Mouse (Mus musculus) megakaryocyte, adult 5-6 weeks (primary cell): Measurements from ENCODE around the gene Dpy19l1. TPM values are rescaled to one million over a fixed set of nuclear protein-coding genes. Genes with fewer than 3 reads are reported as not detected.

Experiments
- ATAC-seq: 2 replicates; pipeline ENCODE4 v1.8.0; 2016; ENCODE audit warnings: mild to moderate bottlenecking, inconsistent platforms; ENCODE audit not compliant: poor library complexity, severe bottlenecking
- total RNA-seq, 2 experiments: library from RNA; stranded (forward) in 1 of 2; stranded (reverse) in 1 of 2; fragments of 153-499, 151-499 nt in 1 of 2; fragments of 221-1000, 200-1000 nt in 1 of 2; gene quantifications; 2 replicates each; pipeline versions ENCODE4 v1.2.3 to v1.2.4; 2015 to 2017

Dpy19l1 gene
- total RNA-seq, 2 experiments from 2014 or later, result 75.6 to 98.4 TPM

DNA sequence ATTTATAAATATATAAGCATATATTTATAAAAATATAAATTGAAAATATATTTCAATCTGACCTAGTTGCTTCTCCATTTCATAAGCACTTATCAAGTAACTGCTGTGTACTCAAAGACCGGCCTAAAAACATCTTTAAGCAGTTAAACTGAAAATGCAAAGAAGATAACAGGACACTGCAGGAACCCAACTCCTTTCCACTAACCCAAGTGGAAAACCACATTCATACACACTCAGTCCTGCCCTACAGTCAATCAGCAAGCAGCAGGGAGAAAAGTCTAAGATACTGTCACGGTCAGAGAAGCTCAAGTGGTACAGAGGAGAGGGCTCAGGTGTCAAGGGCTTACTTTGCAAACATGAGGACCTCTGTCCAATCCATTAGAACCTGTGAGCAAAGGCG is 30.4 kb downstream of the Dpy19l1 start:
- ATAC-seq, result no peak

DNA sequence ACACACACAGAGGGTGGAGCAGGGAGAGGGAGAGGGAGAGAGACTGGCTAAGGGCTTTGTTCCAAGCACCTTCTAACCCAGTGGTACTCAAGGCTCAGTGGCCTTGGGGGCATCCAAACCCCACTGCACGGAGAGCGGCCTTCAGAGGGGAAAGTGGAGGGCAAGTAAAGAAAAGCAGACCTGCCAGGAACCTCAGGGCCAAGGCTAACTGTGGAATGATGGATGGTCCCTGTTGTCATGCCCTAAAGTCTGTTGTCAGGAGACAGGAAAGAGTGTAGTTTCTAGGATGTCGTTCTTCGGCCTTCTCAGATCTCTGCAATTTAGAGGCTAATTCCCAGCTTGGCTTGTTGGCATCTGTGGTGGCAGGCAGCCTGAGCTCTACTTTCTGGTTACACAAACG is 32.8 kb downstream of the Dpy19l1 start:
- ATAC-seq, result no peak

DNA sequence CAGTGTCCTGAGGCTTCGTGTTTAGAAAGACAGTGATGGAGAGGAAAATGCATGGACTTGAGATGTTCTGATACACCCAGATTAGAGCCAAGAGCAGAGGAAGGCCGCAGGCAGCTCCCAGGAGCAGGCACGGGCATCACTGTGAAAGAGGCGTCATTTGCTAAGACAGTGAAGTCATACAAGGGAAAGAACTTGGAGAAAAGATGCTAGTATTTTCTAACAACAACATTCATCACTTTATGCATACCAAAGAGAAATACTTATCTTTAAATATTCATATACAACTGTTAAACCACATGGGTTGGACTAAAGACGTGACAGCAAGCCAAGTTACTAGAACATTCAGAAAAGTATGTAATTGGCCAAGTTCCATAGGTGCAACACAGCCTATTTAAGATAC is 35.8 kb downstream of the Dpy19l1 start:
- ATAC-seq, result no peak

DNA sequence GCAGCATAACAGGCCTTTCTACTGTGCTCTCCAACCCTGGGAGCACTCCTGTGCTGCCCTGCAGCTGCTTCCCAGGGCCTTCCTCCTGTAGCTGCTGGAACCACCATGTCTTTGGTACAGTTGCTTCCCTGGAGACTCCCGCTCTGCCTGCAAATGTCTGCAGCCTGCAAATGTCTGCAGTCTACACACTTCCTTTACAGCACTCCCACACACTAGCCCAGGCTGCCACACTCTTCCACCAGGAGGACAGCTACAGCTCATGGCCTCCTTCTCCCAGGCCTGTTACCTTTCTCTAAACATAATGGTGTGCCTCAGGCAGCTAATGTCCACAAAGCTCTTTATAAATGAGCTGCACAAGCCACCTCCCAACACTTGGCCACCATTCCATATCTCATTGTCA is 36.3 kb downstream of the Dpy19l1 start:
- ATAC-seq, result no peak

DNA sequence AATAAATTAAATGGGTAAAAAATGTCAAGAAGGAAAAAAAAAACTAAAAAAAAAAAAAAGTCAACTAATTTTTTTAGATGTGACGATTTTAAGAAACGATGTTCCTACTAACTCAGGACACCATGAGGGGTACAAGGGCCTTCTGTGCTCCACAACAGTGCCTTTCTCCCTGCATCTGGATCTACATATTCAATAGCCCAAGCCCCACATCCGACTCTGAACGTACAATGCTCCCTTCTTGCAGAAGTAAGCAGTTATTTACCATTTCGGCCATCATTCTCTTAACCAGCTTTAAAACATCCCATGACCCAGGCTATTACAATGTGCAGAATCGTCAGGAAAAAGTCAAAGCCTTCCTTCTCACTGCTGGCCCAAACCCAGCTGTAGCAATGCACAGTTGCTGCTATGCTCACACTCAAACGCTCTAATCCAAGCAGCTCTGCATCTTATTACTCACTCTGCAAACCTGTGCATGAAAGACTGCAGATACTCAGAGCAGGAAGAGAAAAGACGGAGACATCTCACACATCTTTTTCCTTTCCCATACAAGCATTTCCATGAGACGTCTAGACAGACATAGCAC is 41.5 kb downstream of the Dpy19l1 start:
- no peak for ATAC-seq

DNA sequence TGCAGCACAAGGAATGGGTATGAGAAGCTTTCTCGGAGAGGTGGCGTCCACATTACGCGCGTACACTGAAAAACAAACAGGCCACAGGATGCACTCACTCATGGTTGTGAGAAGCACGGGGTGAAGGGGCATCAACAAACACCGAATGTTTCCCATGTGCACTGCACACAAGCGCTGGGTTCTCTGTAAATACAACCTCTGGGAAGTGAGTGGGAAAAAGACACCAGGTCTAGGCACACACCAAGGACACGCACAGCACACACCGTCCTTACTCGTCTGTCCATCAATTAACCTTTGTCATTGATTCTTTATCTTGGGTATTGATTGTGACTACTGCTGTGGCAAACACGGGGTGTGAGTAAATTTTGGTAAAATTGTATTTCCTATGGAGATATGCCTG is 49.1 kb downstream of the Dpy19l1 start:
- no peak for ATAC-seq

DNA sequence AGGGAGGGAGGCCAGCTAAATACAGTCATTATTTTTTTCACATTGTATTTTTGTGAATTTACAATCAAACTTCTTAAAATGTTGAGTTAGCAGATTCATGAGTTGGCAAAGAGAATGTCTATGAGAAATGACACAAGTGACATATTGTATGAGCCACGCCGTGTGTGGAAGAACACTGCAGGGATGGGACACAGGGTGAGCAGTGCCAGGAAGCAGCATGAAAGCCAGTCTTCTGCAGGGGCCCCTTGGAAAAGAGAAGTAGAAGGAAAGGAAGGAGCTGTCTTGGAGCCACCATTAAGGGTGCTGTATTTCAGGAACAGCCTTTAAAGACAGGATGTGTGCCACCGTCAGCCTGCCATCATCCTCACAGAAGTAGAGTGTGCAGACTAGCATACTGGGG is 52.0 kb downstream of the Dpy19l1 start:
- ATAC-seq, result no peak

DNA sequence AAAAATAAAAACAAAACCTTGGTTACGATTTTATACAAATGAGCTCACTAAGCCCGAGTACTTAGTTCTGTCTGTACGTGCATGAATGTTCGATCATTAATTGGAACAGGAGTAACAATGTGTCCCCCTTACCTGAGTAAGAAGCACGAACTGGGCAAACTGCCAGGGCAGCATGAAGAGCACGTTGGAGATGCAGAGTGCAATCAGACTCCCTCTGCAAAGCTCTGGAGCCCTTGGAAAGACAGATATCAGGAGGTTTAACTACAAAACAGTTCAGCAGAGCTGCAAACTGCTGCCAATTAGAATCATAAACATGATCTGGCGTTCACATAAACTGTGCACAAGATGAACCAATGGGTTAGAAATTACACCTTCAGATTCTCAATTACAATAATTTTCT is 52.4 kb downstream of the Dpy19l1 start:
- ATAC-seq, result no peak

DNA sequence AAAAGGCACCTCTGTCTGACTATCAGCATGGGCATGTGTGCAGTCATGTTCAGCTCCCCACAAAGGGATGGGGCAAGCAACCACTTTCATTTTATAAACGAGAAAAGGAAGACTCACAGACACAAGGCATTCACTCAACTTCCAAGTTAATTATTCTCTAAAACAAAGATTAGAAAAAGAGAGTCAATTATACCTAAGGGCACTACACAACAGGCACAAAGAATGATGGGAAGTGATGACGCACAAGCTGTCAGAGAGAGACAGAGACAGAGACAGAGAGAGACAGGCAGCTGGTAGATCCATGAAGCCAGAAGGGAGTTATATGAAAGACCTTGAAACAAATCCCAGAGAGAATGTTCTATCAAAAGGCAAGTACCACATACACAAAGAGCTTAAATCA is 68.0 kb downstream of the Dpy19l1 start:
- no peak for ATAC-seq

DNA sequence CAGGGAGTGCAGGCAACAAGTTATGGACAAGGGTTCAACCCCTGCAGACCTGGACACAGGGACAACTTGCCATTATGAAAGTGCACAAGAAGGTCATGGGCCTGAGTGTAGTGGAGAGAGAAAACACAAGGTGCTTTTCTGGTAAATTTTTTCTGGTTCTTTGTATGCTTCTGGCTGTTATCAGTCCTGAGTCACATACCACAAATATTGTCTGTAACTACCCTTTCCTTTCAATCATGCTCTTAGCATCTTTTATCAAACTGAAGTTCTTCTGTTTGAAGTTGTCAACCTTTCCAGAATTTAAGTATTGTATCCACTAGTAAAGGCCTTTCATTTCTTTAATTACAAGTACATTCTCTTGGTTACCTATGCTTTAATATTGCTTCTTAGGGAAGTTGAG is 73.2 kb downstream of the Dpy19l1 start:
- no peak for ATAC-seq

DNA sequence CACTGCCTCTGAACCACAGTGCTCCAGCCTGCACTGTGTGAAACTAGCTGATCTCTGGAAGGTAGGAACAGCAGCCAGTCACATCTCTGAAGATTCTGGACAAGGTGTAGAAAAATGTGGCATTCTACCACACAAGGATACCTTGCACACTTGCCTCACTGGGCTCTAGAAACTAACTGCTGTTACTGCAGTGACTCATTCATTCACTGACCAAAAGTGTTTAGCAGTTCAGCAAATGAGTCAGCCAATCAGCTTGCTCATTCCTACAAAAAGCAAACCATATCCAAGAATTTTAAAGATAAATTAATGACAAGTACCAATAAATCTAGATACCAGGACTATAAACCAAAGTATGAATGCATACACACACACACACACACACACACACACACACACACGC is 77.3 kb downstream of the Dpy19l1 start:
- no peak for ATAC-seq

DNA sequence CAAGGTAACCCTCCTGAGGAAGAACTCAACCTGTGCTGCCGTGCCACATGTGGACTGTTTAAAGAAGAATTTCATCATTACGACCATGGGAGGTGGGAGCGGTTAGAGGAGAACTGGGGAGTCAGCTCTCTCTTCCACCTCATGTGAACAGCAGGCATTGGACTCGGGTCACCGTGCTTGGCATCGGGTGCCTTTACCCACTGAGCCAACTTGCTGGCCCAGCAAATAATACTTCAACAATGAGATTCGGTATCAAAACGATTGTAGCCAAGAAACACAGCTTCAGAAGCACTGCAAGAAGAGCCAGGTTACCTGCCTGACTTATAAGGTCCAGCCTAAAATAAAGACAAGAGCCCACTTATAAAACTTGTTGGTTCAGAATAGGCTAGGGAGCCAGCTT is 79.7 kb downstream of the Dpy19l1 start:
- ATAC-seq, result no peak

DNA sequence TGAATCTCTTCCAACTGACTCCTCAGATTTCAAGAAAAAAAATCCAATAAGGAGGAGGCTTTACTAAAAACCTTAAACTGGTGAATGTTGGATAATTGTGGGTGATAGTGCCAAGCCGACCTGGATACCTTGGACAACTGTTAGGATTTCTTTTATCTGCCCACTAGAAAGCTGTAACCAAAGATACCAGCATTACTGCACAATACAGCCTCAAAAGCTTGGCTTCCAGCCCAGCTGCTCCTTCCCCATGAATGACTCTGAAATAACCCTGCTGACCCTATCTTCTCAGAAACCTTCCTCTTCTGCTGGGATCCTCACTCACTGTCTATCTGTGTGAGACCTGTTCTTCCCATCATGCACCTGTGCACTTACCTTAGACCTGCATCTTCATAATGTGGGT is 81.1 kb downstream of the Dpy19l1 start:
- no peak for ATAC-seq

DNA sequence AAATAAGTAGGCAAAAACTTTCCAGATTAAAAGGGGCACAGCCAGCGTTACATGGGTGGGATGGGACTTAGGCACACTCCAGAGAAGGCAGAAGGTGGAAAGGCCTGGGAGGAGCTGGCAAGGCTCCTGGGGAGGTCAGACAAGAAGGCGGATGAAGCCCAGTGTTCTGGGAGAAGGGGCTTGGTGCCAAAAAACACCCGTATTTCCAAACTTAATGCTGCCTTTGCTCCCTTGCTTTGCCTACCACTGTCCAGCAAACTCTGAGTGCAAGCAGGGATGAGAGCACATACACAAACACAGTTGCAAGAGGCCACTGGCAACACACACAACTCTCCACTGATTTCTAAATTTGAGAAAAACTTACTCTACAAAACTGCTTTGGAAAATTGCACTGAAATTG is 81.7 kb downstream of the Dpy19l1 start:
- ATAC-seq, result no peak

DNA sequence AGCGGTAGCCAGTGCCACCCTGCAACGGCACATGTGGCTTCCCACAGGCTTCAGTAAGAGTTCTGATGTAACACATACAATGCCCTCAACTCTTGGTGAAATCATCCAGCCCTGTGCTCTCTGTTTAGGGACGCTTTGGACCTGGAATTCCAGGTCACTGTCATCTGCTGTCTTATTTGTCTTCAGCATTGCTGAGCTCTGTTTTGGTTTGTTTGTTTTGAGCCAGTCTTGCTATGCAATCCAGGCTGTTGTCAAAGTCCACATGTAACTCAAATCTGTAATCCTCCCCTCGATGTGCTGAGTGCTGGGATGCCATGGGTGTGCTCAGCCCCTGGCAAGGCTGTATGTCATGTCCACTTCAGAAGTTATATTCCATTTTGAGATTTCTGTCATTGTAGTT is 82.8 kb downstream of the Dpy19l1 start:
- no peak for ATAC-seq

DNA sequence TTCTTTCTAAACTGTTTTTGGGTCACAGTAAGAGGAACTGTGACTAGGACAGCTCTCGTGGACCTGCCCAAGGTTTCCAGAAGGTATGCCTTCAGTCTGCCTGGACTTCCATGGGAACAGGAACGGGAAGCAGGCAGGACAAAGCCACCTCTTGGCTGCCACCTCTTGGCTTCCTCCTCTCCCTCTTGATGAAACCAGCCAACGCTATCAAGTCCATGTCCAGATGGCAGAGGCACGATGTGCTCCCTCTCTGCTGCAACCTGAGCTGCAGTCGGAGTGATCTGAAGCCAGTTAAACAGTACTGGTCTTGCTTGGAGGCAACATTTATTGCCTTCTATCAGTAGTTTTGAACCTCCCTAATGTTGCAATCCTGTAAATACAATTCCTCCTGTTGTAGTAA is 84.7 kb downstream of the Dpy19l1 start:
- ATAC-seq, result no peak

DNA sequence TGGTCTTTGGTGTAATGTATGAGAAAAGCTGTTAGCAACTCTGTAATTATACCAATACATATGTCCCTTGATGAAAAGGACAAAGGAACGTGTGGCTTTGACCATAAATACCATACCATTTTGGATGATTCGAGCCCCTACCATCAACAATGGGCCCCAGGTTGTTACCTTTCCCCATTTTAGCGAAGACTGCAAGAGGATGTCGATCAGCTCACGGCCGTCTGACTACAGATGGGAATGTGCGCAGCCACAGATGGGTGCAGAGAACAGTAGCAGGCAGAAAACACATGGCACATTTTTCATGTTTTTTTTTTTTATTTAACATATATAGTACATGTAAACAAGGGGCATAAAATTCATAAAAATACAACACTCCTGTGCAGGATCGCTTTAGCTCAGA is 91.5 kb downstream of the Dpy19l1 start:
- no peak for ATAC-seq

DNA sequence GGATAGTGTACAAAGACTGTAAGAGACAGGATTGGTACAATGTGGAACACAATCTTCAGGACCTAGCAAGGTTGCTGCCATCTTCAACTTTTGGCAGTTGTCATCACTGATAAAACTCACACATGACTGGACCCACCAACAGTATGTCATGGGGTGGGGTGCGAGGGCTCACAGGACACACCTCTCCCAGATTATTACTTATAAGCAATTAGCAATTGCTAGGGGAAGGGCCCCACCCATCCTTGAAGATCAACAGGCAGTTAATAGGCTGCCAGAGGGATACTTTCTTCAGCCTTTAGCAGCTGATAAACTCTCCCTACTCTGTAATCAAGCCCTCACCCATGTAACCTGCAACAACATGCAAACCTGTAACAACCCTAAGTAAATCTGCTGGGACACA is 92.5 kb downstream of the Dpy19l1 start:
- no peak for ATAC-seq

DNA sequence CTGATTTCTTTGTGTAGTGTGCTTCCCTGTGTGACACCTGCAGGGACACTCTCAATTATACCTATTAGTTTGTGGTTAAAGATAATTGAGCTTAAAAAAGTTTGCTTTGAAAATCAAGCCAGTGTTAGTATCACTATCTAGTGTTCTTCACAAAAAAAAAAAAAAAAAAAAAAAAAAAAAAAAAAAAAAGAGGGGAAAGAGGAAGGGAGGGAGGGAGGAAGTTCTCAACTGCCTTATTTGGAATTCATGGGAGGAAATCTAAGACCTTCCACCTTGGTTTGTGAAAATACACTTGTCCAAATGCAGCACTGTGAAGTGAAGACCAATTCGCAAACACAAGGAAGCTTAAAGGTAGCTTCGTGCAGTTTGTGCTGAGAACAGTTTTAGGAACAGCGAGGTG is 94.9 kb downstream of the Dpy19l1 start:
- ATAC-seq, result no peak

DNA sequence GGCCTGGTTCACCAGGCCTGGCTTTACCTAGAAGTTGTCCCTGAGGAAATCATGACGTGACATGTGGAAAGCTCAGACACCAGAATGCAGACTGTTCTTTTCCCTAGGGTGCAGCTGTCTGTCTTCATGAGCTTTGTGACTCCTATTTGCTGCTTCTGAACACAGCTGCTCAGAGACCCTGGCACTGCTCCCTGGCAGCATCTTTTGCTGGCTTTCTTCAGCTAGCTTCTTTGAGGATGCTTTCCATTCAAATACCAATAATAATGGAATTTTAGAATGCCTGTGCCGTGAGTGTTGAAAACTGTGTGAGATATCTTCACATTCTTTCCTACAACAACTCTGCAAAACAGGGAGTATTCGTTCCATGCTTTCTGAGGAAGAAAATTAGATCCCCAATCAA is 108.8 kb downstream of the Dpy19l1 start:
- no peak for ATAC-seq

DNA sequence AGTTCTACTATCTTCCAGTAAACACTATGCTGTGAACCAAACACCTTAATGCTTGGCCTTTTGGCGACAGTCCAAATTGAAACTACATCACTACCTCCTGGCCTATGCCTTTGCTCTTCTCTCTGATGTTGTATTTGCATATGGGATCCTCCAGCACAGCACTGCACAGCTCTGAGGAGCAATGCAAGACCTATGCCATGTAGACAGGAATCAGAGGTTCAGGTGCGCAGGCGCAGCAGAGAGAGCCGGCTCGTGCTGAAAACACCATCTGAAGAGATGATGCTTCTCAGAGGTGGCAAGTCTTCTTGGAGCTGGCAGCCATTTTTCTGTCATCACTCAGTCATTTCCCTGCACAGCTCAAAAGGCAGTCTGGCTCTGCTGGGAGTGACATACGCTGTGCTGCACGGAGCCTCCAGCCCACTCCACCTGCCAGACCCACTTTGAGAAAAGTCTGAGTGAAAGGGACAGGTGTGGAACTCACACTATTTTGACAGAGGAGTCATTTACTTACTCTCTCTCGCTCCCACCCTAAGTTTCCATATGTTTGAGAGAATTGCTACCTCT is 112.1 kb downstream of the Dpy19l1 start:
- ATAC-seq, result no peak

DNA sequence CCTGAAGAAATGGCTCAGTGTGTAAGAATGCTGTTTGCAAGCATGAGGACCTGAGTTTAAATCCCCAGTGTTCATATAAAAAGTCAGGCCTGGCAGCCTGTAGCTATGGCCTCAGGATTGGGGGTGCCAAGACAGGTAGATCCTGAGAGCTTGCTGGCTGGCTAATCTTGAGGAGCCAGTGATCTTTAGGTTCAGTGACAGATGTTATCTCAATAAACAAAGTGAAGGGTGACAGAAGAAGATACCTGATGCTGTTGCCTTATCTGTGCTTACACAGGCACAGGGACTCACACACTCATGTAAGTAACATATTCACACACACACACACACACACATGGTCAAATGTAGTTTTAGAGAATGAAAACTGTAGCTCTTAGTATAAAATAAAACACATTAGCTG is 115.7 kb downstream of the Dpy19l1 start:
- ATAC-seq, result no peak

DNA sequence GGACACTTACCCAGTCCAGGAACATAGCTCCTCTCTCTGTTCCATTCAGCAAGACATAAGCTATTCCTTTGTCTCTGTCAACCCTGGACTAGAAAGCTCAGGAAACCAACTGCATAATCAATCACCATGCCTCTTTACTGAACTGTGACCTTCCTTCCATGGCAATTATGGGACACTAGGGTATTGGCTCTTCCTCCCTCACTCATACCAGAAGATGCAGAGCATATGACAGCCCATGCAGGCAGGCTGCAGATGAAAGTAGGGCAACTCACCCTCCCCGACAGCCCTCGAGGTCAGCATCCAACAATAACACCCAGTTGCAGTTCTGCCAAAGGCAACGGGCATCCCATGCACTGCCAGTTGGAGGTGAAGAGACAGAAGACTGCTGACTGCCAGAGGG is 123.6 kb downstream of the Dpy19l1 start:
- ATAC-seq, result no peak
